Mouse (Mus musculus) neutrophil, adult 5-6 weeks (primary cell): ENCODE measurements around the gene Arhgef7. TPM values are rescaled to one million over a fixed set of nuclear protein-coding genes. Genes with fewer than 3 reads are reported as not detected.

Experiments
- ATAC-seq: fragments of 151-379, 151-347 bp; 2 replicates; pipeline ENCODE4 v1.8.0; 2017; ENCODE audit warnings: mild to moderate bottlenecking, moderate TSS enrichment; ENCODE audit not compliant: insufficient number of reproducible peaks, poor library complexity, low FRiP score, severe bottlenecking; ENCODE audit errors: extremely low read depth
- total RNA-seq: library from RNA; stranded (forward); fragments of 200-1000 nt; gene quantifications from 2 replicates; pipeline ENCODE4 v1.2.3, GENCODE M21; 2017

Gene Arhgef7
- total RNA-seq, 1 experiment from 2014 or later, result 34.1 TPM

DNA sequence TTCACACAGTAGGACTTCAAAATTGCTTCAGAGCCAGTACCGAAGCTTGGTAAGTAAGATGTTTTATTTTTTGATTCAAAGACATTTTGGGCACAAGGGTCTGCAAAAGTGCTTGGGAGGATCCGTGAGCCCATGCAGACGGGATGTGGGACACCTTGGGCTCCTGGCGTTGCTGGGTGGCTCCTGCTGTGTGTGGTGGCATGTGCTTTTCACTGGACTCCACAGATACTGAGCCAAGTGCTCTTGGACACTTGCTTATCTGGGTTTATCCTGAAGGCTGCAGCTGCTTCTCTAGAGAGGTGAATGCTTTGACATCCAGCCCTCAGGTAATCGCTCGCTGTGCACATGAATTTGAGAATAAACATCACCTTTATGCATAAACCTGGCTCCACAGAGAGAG, 55.1 kb downstream of the Arhgef7 start:
- no peak for ATAC-seq

DNA sequence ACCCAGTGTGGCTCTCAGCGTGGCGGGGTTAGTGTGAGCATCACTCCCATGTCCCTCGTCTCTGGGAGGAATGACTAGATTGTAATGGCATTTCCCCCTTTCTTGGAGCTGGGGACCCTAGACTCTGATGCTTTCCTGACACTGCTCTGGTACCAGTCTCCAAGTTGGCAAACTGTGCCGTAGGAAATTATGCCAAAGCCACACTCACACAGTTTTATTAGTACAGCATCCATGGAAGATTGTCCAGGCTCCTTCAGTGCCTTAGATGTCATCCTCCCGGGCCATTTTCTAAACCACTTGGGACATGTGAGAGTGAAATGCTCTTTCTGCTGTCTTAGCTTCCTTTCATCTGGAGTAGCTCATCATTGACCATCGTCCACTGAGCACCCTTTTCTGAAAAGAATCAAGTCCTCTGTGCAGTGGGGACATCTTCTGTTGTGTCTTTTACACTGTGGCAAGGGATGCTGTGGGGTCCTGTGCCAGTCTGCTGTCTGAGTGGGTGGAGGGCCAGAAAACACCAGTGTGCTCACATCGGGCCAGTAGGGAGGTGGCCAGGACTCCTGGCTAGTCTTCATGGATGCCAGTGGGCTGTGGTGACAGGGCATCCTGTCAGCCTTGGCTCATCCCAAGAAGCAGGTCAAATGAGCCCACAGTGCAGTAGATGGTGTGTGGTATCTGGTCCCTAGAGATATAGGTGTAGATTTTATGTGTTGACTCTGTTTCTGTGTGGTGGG, 56.5 kb downstream of the Arhgef7 start:
- no peak for ATAC-seq

- no peak for ATAC-seq
Observed at GRCm38 (mm10) chr8:11785121-11785520, 57.6 kb downstream of the Arhgef7 start.

GRCm38 (mm10) chr8:11785539-11786046, 58.1 kb downstream of the Arhgef7 start:
- ATAC-seq, result no peak

GRCm38 (mm10) chr8:11788252-11788651, 60.7 kb downstream of the Arhgef7 start:
- no peak for ATAC-seq

GRCm38 (mm10) chr8:11789168-11789567, 61.6 kb downstream of the Arhgef7 start:
- ATAC-seq, result no peak

DNA sequence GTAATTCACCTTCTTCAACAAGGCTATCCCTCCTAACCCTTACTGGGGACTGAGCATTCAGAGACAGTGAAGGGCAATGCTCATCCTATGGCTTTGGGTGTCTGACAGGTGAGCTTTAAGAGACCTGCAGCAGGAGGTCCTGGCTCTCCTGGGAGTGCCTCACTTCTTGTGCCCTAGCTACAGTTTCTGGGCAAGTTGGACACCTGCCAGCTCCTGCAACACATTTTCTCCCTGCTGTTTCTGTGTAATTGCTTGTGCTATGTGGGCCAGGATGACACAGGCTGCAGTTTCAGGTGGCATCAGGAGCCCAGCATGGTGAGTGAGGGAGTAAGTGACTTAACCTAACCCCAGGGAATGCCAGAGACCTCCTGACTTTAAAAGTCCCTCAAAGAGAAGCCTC, 67.4 kb downstream of the Arhgef7 start:
- ATAC-seq, result no peak

DNA sequence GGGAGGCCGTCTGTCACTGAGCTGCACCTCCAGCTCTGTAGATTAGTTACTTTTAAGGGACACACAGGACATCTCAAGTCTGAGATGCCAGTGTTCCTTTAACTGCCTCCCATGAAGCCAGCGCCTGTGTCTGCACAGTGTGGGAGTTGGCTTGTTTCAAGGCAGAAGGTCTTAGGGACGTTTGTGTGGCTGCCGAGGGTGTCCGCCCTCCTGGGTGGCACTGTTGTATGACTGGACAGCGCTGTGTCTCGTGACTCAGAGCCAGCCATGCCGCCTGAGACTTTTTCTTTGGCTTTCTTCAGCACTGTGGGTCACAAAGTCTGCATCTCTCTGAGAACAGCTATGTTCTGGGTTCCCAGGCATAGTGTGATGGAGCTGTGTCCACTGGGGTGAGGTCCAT, 69.6 kb downstream of the Arhgef7 start:
- no peak for ATAC-seq

DNA sequence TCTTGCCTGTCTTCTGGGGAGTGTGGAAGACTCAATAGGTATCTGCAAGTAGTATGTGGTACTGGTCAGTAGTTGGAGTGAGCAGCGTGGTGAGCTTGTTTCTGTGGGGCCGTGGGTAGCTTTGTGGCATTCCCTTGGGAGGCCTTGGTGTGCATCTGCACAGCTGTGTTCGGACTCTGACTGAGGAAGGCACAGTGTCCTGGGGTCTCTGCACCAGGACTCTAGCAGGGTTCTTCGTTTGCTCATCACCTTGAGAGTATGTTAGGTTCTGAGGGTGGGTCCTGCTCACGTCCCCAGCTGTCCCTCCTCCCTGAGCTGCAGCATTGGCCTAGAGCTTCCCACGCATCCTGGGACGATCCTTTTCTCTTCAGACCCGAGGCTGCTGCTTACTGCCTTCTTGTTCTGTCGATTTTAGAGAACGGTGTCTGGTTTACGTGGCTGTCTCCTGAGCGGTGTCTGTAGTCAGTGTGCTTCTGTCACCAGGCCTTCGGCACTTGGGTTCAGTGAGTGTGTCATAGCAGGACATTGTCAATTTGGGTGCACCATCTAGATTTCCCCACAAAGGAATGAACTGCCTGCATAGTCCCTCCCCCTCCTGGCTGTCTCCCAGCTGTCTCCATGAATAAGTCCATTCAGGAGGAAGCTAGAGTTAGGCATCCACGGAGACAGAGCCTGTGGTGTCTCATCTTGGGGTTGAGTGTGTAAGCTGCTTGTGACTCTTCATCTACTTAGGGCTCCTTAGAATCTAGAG, 70.4 kb downstream of the Arhgef7 start:
- no peak for ATAC-seq

DNA sequence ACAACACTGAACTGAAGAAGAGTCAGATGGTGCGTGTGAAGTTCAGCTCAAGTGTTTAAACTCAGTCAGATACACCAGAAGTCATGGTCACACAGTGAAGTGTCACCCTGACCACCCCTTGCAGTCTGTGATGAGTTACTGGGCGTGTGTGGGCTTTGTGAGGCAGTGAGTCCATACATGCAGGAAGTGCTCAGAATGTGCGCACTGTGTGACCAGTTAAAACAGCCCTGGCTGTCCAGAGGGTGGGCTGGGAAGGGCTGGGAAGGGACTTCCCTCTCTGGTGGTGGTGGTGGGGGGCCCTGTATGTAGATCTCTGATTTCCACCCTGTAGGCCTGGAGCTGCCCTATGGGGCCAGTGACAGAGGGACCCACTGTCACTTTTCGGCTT, 71.0 kb downstream of the Arhgef7 start:
- ATAC-seq, result no peak

- ATAC-seq, result no peak
Observed at GRCm38 (mm10) chr8:11799098-11799497, 71.6 kb downstream of the Arhgef7 start.

DNA sequence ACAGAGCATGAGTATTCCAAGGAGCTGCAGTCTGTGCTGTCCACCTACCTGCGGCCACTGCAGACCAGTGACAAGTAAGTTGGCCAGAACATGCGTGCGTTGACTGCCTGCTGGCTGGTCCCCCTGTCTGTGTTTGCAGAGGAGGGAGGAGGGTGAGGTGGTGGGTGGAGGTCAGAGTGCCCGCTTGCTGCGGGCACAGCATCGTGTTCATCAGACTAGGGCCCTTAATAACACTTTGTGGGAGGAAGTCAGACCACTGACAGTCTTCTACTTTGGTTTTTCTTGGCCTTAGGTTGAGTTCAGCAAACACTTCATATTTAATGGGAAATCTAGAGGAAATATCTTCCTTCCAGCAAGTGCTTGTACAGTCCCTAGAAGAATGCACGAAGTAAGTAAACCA, 73.0 kb downstream of the Arhgef7 start:
- no peak for ATAC-seq

- ATAC-seq, result no peak
Observed at GRCm38 (mm10) chr8:11801571-11801970, 74.0 kb downstream of the Arhgef7 start.

GRCm38 (mm10) chr8:11804914-11805313, 77.4 kb downstream of the Arhgef7 start:
- no peak for ATAC-seq

DNA sequence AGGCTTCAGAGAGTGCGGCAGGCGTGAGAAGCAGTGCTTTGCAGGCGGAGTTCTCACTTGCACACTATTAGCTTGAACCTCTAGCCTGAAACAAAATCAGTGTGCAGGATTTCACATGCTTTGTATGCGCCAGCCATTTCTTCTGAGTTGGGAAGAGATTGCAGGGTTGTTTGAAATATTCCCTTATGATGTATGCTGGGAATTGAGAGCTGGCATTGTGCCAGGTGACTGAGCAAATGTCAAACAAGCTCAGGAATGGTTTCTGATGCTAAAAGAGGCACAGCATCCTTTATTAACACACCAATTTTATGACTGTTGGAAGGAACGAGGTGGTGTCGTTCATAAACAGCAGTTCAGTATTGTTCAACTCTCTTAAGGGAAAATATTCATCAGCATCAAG, 78.7 kb downstream of the Arhgef7 start:
- no peak for ATAC-seq

DNA sequence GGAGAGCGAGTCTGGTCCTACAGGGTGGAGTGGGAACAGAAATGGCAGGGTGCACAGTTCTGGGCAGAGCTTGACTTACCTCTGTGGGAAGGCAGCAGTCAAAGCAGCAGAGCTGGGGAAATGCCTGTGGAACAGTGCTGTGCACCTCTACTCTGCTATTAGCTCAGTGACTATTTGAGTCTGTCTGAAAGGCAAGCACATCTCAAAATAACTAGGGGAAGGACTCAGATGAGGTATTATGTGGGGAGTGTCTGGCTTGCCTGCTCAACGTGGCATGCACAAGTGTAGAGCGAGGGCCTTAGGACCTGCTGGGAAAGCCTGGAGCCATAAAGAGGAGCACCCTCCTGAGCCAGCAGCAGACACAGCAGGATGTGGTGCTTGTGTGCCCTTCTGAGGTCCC, 79.8 kb downstream of the Arhgef7 start:
- no peak for ATAC-seq

GRCm38 (mm10) chr8:11808047-11808446, 80.5 kb downstream of the Arhgef7 start:
- ATAC-seq, result no peak

GRCm38 (mm10) chr8:11810426-11810825, 82.9 kb downstream of the Arhgef7 start:
- no peak for ATAC-seq

DNA sequence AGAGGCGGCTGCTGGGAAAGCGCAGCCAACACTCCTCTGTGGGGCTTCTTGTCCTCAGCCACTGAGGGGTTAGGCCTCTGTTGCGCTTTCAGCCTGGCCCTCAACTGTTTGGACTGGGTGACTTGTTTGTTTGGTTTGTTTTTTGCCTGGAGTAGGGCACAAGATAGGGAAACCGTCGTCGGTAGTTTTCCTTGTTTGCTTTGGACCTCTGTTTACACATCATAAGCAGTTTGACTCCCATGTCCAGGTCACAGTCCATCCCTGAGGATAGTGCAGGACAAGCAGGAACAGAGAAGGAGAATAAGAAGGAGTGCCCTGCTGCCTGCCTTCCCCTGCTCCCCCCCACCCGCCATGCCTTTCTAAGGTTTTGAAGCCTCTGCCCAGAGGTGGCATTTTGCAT, 86.3 kb downstream of the Arhgef7 start:
- no peak for ATAC-seq

DNA sequence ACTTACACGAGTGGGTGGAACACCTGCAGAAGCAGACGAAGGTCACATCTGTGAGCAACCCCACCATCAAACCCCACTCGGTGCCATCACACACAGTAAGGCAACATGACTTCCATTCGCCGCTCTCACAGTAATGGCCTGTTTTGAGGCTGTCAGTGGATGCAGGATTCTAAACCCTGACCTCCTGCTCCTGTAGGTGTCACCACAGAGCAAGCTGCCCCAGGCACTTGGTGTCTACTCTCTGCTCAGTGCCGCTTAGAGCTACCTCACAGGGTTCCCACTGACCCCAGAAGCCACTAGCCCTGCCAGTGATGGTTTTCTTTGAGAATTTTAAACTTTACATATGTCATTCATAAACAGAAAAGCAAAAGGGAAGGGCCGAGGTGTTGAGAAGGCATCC, 87.7 kb downstream of the Arhgef7 start:
- ATAC-seq, result no peak
